Mouse (Mus musculus): Measurements from ENCODE around the gene Ptprt. TPM values are rescaled to one million over a fixed set of nuclear protein-coding genes. Genes with fewer than 3 reads are reported as not detected.
"Not testable (repeated sequence)": the region's sequence is repeated elsewhere in the genome, so short reads cannot be mapped to it uniquely, and the experiment has no call there.

Ptprt gene
- polyA plus RNA-seq, 1 experiment from 2014 or later = 4.0 TPM

DNA sequence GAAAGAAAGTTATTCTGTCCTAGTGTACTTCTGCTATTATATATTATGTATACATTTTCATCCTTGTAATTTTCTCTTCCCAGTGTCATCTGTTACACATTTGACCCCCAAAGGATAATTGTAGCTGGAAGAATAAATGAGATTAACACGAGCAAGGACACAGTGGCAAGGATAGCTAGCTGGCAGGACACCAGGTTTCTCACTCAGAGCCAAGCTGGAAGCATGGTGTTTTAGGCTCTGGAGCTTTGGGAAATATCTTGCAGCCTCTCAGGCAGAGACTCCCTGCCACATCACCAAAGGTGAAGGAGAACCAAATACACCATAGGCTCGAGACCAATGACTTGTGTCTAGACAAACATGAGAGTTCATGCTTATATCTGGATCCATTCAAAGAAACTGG lies 1141.3 kb downstream of the Ptprt start:
- Histone ChIP-seq H3K9ac (ENCODE audit: low read depth, low read length) (no peak overlapping the region), H3K27me3 (ENCODE audit: insufficient read depth, low read length) (no peaks in the 10 kb centered on the region), H3K27ac (no peak overlapping the region), H3K9me3 (replicated peaks; ENCODE audit: low read length) (no peaks in the 10 kb centered on the region), H3K36me3 (ENCODE audit: insufficient read depth, low read length) (no peaks in the 10 kb centered on the region), H3K4me3 (replicated peaks; ENCODE audit: low read depth, low read length) (no peak overlapping the region), H3K4me2 (ENCODE audit: low read length) (no peak overlapping the region), H3K4me1 (replicated peaks; ENCODE audit: insufficient read depth, low read length) (no peaks in the 10 kb centered on the region)
- DNase-seq (ENCODE audit: low spot score) = no peak
- no peak for TF ChIP-seq CTCF (IDR thresholded peaks at IDR 0.05; ENCODE audit: low read depth)
- no peak for ATAC-seq (replicated peaks; ENCODE audit: low FRiP score, low read depth)
- 63% methylated on average over 2 of the region's 2 CpGs for WGBS

DNA sequence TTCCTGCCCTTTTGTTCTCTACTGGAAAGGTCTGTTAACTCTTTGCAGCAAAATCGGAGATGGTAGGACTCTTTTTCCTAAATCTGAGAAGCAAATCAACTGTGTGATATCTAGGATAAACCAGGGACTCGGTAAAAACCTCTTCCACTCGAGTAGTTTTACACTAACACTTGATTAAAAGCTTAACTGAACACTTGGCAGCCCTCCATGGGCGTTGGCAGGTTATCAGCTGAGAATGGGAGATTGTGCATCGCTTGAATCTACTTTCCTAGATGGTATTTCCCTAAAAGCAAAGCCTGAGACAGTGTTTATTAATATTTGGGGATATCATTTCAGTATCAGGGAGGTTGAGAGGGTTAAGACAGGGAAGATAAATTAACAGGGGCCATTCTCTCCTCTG lies 1144.0 kb downstream of the Ptprt start:
- Histone ChIP-seq H3K9me3 (replicated peaks; ENCODE audit: low read length) (no peaks in the 10 kb centered on the region), H3K4me1 (replicated peaks; ENCODE audit: insufficient read depth, low read length) (no peaks in the 10 kb centered on the region), H3K4me3 (replicated peaks; ENCODE audit: low read depth, low read length) (no peak overlapping the region), H3K36me3 (ENCODE audit: insufficient read depth, low read length) (no peaks in the 10 kb centered on the region), H3K9ac (ENCODE audit: low read depth, low read length) (no peak overlapping the region), H3K27me3 (ENCODE audit: insufficient read depth, low read length) (no peaks in the 10 kb centered on the region), H3K27ac (no peak overlapping the region), H3K4me2 (ENCODE audit: low read length) (no peak overlapping the region)
- TF ChIP-seq CTCF (IDR thresholded peaks at IDR 0.05; ENCODE audit: low read depth) = no peak
- ATAC-seq (replicated peaks; ENCODE audit: low FRiP score, low read depth) = no peak
- 50% methylated on average over 5 of the region's 5 CpGs for WGBS
- no peak for DNase-seq (ENCODE audit: low spot score)

DNA sequence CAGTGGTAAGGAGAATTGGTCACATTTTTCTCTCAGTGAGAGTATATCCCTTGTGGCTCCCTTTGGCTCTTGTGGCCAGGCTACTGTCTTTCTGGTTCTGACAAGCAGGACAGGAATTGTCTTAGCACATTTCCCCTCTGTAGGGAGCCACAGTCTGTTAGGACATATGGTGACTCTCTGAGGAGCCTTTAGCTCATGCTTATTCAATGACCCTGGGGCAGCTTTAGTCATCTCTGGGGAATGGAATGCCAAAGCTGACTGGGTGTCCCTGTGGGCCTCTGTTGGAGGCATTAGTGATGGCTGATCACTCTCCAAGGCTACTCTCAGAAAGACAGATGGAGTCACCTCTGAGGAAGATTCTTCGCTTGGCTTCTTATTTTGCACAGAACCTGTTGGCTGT lies 1147.7 kb downstream of the Ptprt start:
- no peaks in the 10 kb centered on the region for H3K36me3 ChIP-seq (ENCODE audit: insufficient read depth, low read length)
- TF ChIP-seq CTCF (IDR thresholded peaks at IDR 0.05; ENCODE audit: low read depth) = no peak
- 0 out of 2 replicates have a peak, but pooled peaks cover 5% of the 10 kb centered on the region for H3K4me1 ChIP-seq (replicated peaks; ENCODE audit: insufficient read depth, low read length)
- H3K27me3 ChIP-seq (ENCODE audit: insufficient read depth, low read length) = no peaks in the 10 kb centered on the region
- no peak overlapping the region for H3K4me3 ChIP-seq (replicated peaks; ENCODE audit: low read depth, low read length)
- no peak overlapping the region for H3K9ac ChIP-seq (ENCODE audit: low read depth, low read length)
- WGBS = 79% methylated on average over 1 of the region's 1 CpGs
- ATAC-seq (replicated peaks; ENCODE audit: low FRiP score, low read depth) (no peak), DNase-seq (ENCODE audit: low spot score) (no peak)
- H3K27ac ChIP-seq = no peak overlapping the region
- no peaks in the 10 kb centered on the region for H3K9me3 ChIP-seq (replicated peaks; ENCODE audit: low read length)
- H3K4me2 ChIP-seq (ENCODE audit: low read length) = no peak overlapping the region

DNA sequence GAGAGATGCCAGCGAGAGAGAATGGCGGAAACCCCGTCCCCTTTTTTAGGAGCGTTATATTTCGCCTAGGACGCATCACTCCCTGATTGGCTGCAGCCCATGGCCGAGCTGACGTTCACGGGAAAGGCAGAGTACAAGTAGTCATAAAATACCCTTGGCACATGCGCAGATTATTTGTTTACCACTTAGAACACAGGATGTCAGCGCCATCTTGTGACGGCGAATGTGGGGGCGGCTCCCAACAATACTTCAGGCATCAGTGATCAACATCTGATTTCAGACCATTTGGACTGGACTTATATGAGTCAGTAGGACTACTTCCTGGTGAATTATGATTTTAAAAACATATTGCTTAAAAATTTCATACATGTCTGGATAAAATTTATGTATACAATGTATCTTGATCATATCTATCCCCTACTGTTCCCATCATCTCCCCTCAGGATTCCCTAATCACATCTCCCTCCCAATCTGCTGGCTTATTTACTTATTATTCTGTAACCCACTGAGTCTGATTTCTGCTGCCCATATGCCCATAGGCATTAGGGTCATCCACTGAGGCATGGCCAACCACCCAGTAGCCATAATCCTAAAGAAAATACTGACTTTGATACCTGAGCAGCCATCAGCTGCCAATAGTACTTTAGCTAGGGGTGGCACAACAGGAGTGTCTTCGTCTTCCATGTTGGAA lies 1148.9 kb downstream of the Ptprt start:
- H3K4me1 ChIP-seq (replicated peaks; ENCODE audit: insufficient read depth, low read length); H3K4me2 ChIP-seq (ENCODE audit: low read length); H3K4me3 ChIP-seq (replicated peaks; ENCODE audit: low read depth, low read length); H3K27ac ChIP-seq; H3K9ac ChIP-seq (ENCODE audit: low read depth, low read length); H3K27me3 ChIP-seq (ENCODE audit: insufficient read depth, low read length); H3K9me3 ChIP-seq (replicated peaks; ENCODE audit: low read length); H3K36me3 ChIP-seq (ENCODE audit: insufficient read depth, low read length): not testable (repeated sequence)
- WGBS = 29% methylated on average over 5 of the region's 15 CpGs
- peak; percentile 78 for DNase-seq (ENCODE audit: low spot score)
- peak; percentile 18; the same call in 1 of the 2 replicates for TF ChIP-seq CTCF (IDR thresholded peaks at IDR 0.05; ENCODE audit: low read depth)
- peak; percentile 82 for ATAC-seq (replicated peaks; ENCODE audit: low FRiP score, low read depth)

DNA sequence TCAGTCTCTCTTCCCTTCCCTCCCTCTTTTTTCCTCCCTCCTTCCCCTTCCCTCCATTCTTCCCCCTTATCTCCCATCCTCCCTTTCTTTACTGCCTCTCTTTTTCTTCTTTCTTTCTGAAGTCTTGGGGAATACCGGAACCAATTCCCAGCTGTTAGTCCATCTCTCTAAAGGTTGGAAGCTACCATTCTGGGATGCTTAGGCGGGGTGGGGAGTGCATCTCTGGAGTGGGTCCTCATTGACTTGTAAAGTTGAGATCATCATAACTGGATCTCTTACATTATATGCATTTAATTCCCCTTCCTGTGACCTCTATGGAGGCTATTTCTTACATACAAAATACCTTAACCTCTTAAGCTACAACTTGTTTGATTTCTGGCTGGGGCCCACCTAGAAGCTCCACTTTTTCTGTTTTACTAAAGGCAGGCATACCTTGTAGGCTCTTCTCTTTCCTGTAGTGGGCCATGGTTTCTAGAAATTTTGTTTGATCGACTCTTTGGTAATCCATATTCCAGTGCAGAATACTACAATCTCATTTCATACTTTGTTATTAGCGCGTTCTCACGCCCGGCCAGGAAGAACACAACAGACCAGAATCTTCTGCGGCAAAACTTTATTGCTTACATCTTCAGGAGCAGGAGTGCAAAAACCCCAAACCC lies 1149.7 kb downstream of the Ptprt start:
- Histone ChIP-seq H3K4me1 (replicated peaks; ENCODE audit: insufficient read depth, low read length) (0 out of 2 replicates have a peak, but pooled peaks cover 5% of the 10 kb centered on the region), H3K36me3 (ENCODE audit: insufficient read depth, low read length) (no peaks in the 10 kb centered on the region), H3K4me3 (replicated peaks; ENCODE audit: low read depth, low read length) (peak overlapping the region; percentile 48), H3K27me3 (ENCODE audit: insufficient read depth, low read length) (no peaks in the 10 kb centered on the region), H3K4me2 (ENCODE audit: low read length) (peak overlapping the region; percentile 62), H3K27ac (peak overlapping the region; percentile 44; the same call in 1 of the 2 replicates), H3K9ac (ENCODE audit: low read depth, low read length) (peak overlapping the region; percentile 58), H3K9me3 (replicated peaks; ENCODE audit: low read length) (no peaks in the 10 kb centered on the region)
- ATAC-seq (replicated peaks; ENCODE audit: low FRiP score, low read depth) (no peak), DNase-seq (ENCODE audit: low spot score) (peak; percentile 24)
- no peak for TF ChIP-seq CTCF (IDR thresholded peaks at IDR 0.05; ENCODE audit: low read depth)
- 21% methylated on average over 8 of the region's 8 CpGs for WGBS

DNA sequence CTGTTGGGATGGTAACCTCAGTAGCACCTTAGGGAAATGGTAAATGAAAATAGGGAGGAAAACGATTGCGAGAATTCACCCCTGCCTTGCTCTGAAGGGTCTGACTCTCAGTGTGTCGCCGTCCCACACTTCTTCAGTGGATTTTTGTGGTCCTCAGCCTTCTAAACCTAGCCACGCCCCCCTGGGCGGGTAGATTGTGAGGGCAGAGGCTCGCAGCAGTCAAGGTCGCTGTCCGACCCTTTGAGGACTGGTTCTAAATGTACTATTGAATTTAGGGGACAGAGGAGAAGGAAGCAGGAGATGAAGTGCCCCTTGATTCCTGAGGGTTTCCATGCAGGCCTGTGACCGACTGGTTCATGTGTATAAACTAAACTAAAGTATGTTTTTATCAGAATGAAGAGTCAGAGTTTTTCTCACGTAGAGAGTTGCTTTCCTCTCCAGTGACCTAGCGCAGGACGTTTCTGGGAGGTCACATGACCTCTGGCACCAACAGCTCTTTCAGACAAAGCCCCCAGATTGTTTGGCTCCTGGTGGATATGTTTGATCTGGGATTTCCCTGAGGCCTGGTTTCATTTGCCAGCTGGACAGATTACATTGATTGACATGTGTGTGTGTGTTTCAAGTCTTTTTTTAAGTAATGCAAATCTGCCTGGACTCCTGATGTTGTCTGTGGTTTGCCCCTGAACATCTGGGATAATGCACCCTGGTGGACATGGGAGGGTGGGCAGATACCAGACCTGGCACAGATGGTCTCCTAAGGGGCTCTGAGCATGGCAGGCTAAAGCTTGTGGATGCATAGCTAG lies 1161.6 kb downstream of the Ptprt start:
- 12% methylated on average over 13 of the region's 13 CpGs for WGBS
- Histone ChIP-seq H3K4me1 (replicated peaks; ENCODE audit: insufficient read depth, low read length) (no peaks in the 10 kb centered on the region), H3K4me3 (replicated peaks; ENCODE audit: low read depth, low read length) (no peak overlapping the region), H3K36me3 (ENCODE audit: insufficient read depth, low read length) (no peaks in the 10 kb centered on the region), H3K4me2 (ENCODE audit: low read length) (peak overlapping the region; percentile 42), H3K9ac (ENCODE audit: low read depth, low read length) (peak overlapping the region; percentile 8; the same call in 1 of the 2 replicates), H3K9me3 (replicated peaks; ENCODE audit: low read length) (no peaks in the 10 kb centered on the region), H3K27me3 (ENCODE audit: insufficient read depth, low read length) (no peaks in the 10 kb centered on the region), H3K27ac (no peak overlapping the region)
- ATAC-seq (replicated peaks; ENCODE audit: low FRiP score, low read depth) = no peak
- no peak for DNase-seq (ENCODE audit: low spot score)
- no peak for TF ChIP-seq CTCF (IDR thresholded peaks at IDR 0.05; ENCODE audit: low read depth)
